Mouse (Mus musculus) midbrain, embryonic 16.5 days (tissue): Measurements from ENCODE around the gene Myadm. TPM values are rescaled to one million over a fixed set of nuclear protein-coding genes. Genes with fewer than 3 reads are reported as not detected.

ENCODE experiments used
- ATAC-seq: fragments of 200-750 bp; cut with Nextera tagmentation; 2 replicates; pipeline ENCODE4 v1.8.0; 2017; ENCODE audit warnings: moderate TSS enrichment
- H3K27ac ChIP-seq: fragments of 300-500 bp; sonication (generic); 2 replicates; pipeline ENCODE4 v1.5.1; 2014; ENCODE audit warnings: mild to moderate bottlenecking, low read length, mixed read lengths
- H3K27me3 ChIP-seq: fragments of 300-500 bp; sonication (generic); 2 replicates; pipeline ENCODE4 v1.6.1; 2014; ENCODE audit warnings: low read depth, low read length, mixed read lengths; ENCODE audit not compliant: control insufficient read depth, insufficient read depth
- H3K36me3 ChIP-seq: fragments of 300-500 bp; sonication (generic); 2 replicates; pipeline ENCODE4 v1.6.1; 2014; ENCODE audit warnings: mild to moderate bottlenecking, low read length, moderate library complexity, mixed read lengths; ENCODE audit not compliant: control insufficient read depth, insufficient read depth
- H3K4me1 ChIP-seq: fragments of 300-500 bp; sonication (generic); 2 replicates; pipeline ENCODE4 v1.6.1; 2014; ENCODE audit warnings: mild to moderate bottlenecking, low read length, mixed read lengths; ENCODE audit not compliant: control insufficient read depth, insufficient read depth
- H3K4me2 ChIP-seq: fragments of 300-500 bp; sonication (generic); 2 replicates; pipeline ENCODE4 v1.6.1; 2014; ENCODE audit warnings: mild to moderate bottlenecking, low read length, mixed read lengths
- H3K4me3 ChIP-seq: fragments of 300-500 bp; sonication (generic); 2 replicates; pipeline ENCODE4 v1.5.1; 2014; ENCODE audit warnings: low read depth, mild to moderate bottlenecking, low read length, moderate library complexity, mixed read lengths
- H3K9ac ChIP-seq: fragments of 300-500 bp; sonication (generic); 2 replicates; pipeline ENCODE4 v1.6.1; 2014; ENCODE audit warnings: low read depth, low read length, mixed read lengths
- H3K9me3 ChIP-seq: fragments of 300-500 bp; sonication (generic); replicated peaks from 2 replicates; pipeline ENCODE4 v1.6.1; 2014; ENCODE audit warnings: mild to moderate bottlenecking, low read length, mixed read lengths; ENCODE audit not compliant: control insufficient read depth, poor library complexity, severe bottlenecking
- WGBS: fragments of 180-500 bp; shearing (Covaris S2); extraction: QIAGEN DNeasy Blood & Tissue Kit; methylation state at CpG from one replicate; pipeline ENCODE4 v1.1.7; 2014; 5-methylcytosine and 5-hydroxymethylcytosine counted together
- polyA plus RNA-seq: library from polyadenylated mRNA; unstranded; fragments of >200 nt; fragmentation: Nextera tagmentation; extraction: Ambion mirVana; gene quantifications from 2 replicates; pipeline ENCODE4 v1.2.1, GENCODE M21; 2015

Gene Myadm
- polyA plus RNA-seq, 1 experiment from 2014 or later, result 36.4 TPM

GRCm38 (mm10) chr7:3323826-3324225 lies 34.9 kb downstream of the Myadm start:
- Histone ChIP-seq H3K27me3 (no peaks in the 10 kb centered on the region), H3K9ac (no peak overlapping the region), H3K27ac (no peak overlapping the region), H3K4me2 (no peak overlapping the region), H3K4me3 (no peak overlapping the region), H3K4me1 (no peaks in the 10 kb centered on the region), H3K36me3 (peaks cover 2% of the 10 kb centered on the region; the same call in 1 of the 2 replicates), H3K9me3 (no peaks in the 10 kb centered on the region)
- 93% methylated on average over 1 of the region's 1 CpGs for WGBS
- ATAC-seq, result no peak

DNA sequence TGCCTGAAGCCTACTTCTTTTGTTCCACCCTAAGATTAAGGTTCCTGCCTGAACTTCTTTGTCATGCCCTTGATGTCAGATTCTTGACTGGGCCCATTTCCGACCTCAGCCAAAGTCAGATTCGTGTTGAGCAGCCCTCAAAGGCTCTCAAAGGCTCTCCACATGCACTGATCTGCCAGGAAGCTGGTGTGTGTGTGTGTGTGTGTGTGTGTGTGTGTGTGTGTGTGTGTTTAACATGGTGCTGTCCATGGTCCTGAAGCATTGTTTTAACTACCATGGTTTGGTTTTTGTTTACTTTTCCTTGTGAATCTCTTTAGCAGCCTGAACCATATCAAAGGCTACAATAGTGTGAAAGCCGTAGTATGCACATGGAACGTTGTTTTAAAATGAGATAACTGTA lies 39.1 kb downstream of the Myadm start:
- ATAC-seq, result no peak
- Histone ChIP-seq H3K4me2 (no peak overlapping the region), H3K27ac (no peak overlapping the region), H3K27me3 (no peaks in the 10 kb centered on the region), H3K9ac (no peak overlapping the region), H3K36me3 (no peaks in the 10 kb centered on the region), H3K9me3 (no peaks in the 10 kb centered on the region), H3K4me3 (no peak overlapping the region), H3K4me1 (peaks cover 7% of the 10 kb centered on the region)
- 82% methylated on average over 4 of the region's 4 CpGs for WGBS

GRCm38 (mm10) chr7:3329776-3330546 lies 41.1 kb downstream of the Myadm start:
- Histone ChIP-seq H3K36me3 (no peaks in the 10 kb centered on the region), H3K27ac (no peak overlapping the region), H3K27me3 (no peaks in the 10 kb centered on the region), H3K9ac (no peak overlapping the region), H3K9me3 (no peaks in the 10 kb centered on the region), H3K4me3 (no peak overlapping the region), H3K4me1 (peaks cover 16% of the 10 kb centered on the region), H3K4me2 (peak overlapping the region; percentile 23)
- ATAC-seq, result no peak; the same call in 1 of the 2 replicates
- WGBS, result 23% methylated on average over 31 of the region's 31 CpGs

DNA sequence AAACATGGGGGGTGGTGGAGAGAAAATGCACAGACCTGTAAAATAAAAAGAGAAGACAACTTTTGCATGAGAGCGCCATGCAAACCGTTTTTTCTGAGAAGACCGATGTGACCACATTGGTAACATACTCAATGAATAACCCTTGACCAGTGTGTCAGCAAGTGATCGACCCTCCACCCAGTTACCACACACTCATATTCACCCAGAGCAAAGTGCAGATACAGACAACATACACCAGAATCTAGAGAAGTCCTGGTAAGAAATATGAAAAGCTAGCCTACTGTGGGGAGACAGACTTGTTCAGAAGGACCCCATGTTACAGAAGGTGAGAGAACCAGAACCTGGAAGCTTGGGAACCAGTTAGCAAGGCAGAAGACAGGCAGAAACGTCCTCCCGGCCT lies 42.3 kb downstream of the Myadm start:
- ATAC-seq, result no peak
- WGBS, result 47% methylated on average over 6 of the region's 6 CpGs
- Histone ChIP-seq H3K4me2 (peak overlapping the region; percentile 85), H3K9ac (peak overlapping the region; percentile 86; the same call in 1 of the 2 replicates), H3K4me3 (peak overlapping the region; percentile 81), H3K27me3 (no peaks in the 10 kb centered on the region), H3K27ac (peak overlapping the region; percentile 38), H3K9me3 (no peaks in the 10 kb centered on the region), H3K36me3 (no peaks in the 10 kb centered on the region), H3K4me1 (peaks cover 16% of the 10 kb centered on the region)

DNA sequence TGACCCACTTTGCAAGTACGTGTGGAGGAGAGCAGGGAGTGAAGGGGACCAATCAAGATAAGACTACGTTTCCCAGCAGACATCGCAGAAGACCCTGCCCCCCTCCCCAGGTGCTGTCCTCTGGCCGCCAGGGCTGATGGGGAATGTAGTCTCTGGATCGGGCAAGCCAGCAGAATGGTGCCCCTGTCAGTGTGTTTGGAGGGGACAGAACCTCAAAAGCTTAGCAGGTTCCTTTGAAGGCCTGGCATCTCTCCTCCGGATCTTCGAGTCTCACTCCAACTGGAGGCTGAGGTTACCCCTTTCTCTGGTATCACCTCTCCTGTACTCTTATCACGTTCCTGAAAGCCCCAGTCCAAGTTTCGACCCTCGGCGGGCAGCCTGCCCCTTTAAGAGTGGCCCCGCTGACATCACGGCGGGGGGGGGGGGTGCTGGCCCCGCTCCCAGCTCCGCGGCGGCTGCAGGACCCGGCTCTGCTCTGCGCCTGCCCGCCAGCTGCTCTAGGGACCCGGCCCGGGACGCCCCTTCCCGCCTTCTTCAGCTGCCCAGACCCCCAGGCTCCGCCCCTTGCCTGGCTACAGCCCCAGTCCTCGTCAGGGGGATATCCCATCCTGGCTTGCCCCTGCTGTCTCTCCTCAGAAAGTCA lies 42.8 kb downstream of the Myadm start:
- no peaks in the 10 kb centered on the region for H3K27me3 ChIP-seq
- peaks cover 16% of the 10 kb centered on the region for H3K4me1 ChIP-seq
- WGBS, result under 1% methylated on average over 25 of the region's 27 CpGs
- peak overlapping the region; percentile 86 for H3K9ac ChIP-seq
- H3K36me3 ChIP-seq, result no peaks in the 10 kb centered on the region
- peak overlapping the region; percentile 81 for H3K4me3 ChIP-seq
- H3K27ac ChIP-seq, result peak overlapping the region; percentile 87
- H3K9me3 ChIP-seq, result no peaks in the 10 kb centered on the region
- ATAC-seq, result peak; percentile 90
- peak overlapping the region; percentile 85 for H3K4me2 ChIP-seq

GRCm38 (mm10) chr7:3332224-3332615 lies 43.3 kb downstream of the Myadm start:
- Histone ChIP-seq H3K27ac (peak overlapping the region; percentile 87), H3K4me1 (peaks cover 16% of the 10 kb centered on the region), H3K4me2 (peak overlapping the region; percentile 85), H3K27me3 (no peaks in the 10 kb centered on the region), H3K9me3 (no peaks in the 10 kb centered on the region), H3K4me3 (peak overlapping the region; percentile 81), H3K36me3 (no peaks in the 10 kb centered on the region), H3K9ac (peak overlapping the region; percentile 86)
- peak; percentile 12; the same call in 1 of the 2 replicates for ATAC-seq
- 0% methylated on average over 4 of the region's 4 CpGs for WGBS

GRCm38 (mm10) chr7:3332619-3333521 lies 44.0 kb downstream of the Myadm start, which contains the start of gene Cacng7:
Gene Cacng7, plus strand, starts transcription at chr7:3332955.
- Histone ChIP-seq H3K4me3 (peak within 1 kb of the TSS; percentile 81), H3K36me3 (no peaks in the 10 kb centered on the region), H3K9me3 (no peaks in the 10 kb centered on the region), H3K27ac (peak within 1 kb of the TSS; percentile 87), H3K9ac (peak within 1 kb of the TSS; percentile 86), H3K4me2 (peak within 1 kb of the TSS; percentile 85), H3K4me1 (peaks cover 16% of the 10 kb centered on the region), H3K27me3 (no peaks in the 10 kb centered on the region)
- ATAC-seq, result peak; percentile 79
- WGBS, result under 1% methylated on average over 52 of the region's 65 CpGs

DNA sequence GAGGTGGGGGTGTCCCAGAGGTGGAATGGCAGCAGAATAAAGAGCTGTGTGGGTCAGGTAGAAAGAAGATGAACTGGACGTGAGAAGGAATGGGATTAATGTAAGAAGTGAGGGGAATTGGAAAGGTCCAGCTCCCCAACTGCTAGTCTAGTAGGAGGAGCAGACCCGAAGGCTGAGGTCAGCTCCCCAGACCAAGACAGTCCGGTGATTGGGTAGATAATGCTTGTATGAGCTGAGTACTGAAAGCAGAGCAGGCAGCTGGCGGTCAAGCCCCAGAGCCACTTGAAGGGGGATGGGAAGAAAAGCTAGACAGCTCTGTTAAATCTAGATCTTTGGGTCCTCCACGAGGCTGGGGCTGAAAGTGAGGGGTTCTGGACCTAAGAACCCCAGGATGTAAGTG lies 44.7 kb downstream of the Myadm start:
- peak overlapping the region; percentile 81 for H3K4me3 ChIP-seq
- 2% methylated on average over 5 of the region's 5 CpGs for WGBS
- no peaks in the 10 kb centered on the region for H3K36me3 ChIP-seq
- peak overlapping the region; percentile 85 for H3K4me2 ChIP-seq
- ATAC-seq, result no peak
- no peaks in the 10 kb centered on the region for H3K9me3 ChIP-seq
- H3K9ac ChIP-seq, result peak overlapping the region; percentile 86
- H3K4me1 ChIP-seq, result peaks cover 16% of the 10 kb centered on the region
- H3K27me3 ChIP-seq, result no peaks in the 10 kb centered on the region
- H3K27ac ChIP-seq, result peak overlapping the region; percentile 87
